Mouse (Mus musculus) neural tube, embryonic 15.5 days (tissue): ENCODE measurements around the gene Gpr65. TPM values are rescaled to one million over a fixed set of nuclear protein-coding genes. Genes with fewer than 3 reads are reported as not detected.
"Not testable (repeated sequence)": the region's sequence is repeated elsewhere in the genome, so short reads cannot be mapped to it uniquely, and the experiment has no call there.

Source experiments
- ATAC-seq: fragments of 200-750 bp; cut with Nextera tagmentation; 2 replicates; pipeline ENCODE4 v1.8.0; 2017; ENCODE audit warnings: mild to moderate bottlenecking, moderate TSS enrichment, moderate library complexity; ENCODE audit not compliant: low FRiP score
- H3K27ac ChIP-seq: fragments of 300-500 bp; sonication (generic); replicated peaks from 2 replicates; pipeline ENCODE4 v1.5.1; 2015; ENCODE audit warnings: mild to moderate bottlenecking, inconsistent platforms
- H3K27me3 ChIP-seq: fragments of 300-500 bp; sonication (generic); replicated peaks from 2 replicates; pipeline ENCODE4 v1.6.1; 2015; ENCODE audit warnings: inconsistent platforms
- H3K36me3 ChIP-seq: fragments of 300-500 bp; sonication (generic); 2 replicates; pipeline ENCODE4 v1.6.1; 2015; ENCODE audit warnings: inconsistent platforms
- H3K4me1 ChIP-seq: fragments of 300-500 bp; sonication (generic); 2 replicates; pipeline ENCODE4 v1.6.1; 2015; ENCODE audit warnings: inconsistent platforms
- H3K4me2 ChIP-seq: fragments of 300-500 bp; sonication (generic); 2 replicates; pipeline ENCODE4 v1.6.1; 2015; ENCODE audit warnings: inconsistent platforms, mild to moderate bottlenecking, moderate library complexity
- H3K4me3 ChIP-seq: fragments of 300-500 bp; sonication (generic); replicated peaks from 2 replicates; pipeline ENCODE4 v1.5.1; 2015; ENCODE audit warnings: mild to moderate bottlenecking, inconsistent platforms
- H3K9ac ChIP-seq: fragments of 300-500 bp; sonication (generic); replicated peaks from 2 replicates; pipeline ENCODE4 v1.6.1; 2015; ENCODE audit warnings: mild to moderate bottlenecking, inconsistent platforms
- H3K9me3 ChIP-seq: fragments of 300-500 bp; sonication (generic); replicated peaks from 2 replicates; pipeline ENCODE4 v1.6.1; 2016; ENCODE audit warnings: inconsistent platforms
- WGBS: fragments of 180-500 bp; shearing (Covaris S2); methylation state at CpG from one replicate; pipeline ENCODE4 v1.1.7; 2015; ENCODE audit warnings: mixed read lengths; 5-methylcytosine and 5-hydroxymethylcytosine counted together
- polyA plus RNA-seq: library from polyadenylated mRNA; unstranded; fragments of >200 nt; fragmentation: Nextera tagmentation; extraction: Ambion mirVana; gene quantifications from 2 replicates; pipeline ENCODE4 v1.2.1, GENCODE M21; 2015

Gpr65 gene
- polyA plus RNA-seq = 0.31 and 3.3 TPM in 2 replicates

DNA sequence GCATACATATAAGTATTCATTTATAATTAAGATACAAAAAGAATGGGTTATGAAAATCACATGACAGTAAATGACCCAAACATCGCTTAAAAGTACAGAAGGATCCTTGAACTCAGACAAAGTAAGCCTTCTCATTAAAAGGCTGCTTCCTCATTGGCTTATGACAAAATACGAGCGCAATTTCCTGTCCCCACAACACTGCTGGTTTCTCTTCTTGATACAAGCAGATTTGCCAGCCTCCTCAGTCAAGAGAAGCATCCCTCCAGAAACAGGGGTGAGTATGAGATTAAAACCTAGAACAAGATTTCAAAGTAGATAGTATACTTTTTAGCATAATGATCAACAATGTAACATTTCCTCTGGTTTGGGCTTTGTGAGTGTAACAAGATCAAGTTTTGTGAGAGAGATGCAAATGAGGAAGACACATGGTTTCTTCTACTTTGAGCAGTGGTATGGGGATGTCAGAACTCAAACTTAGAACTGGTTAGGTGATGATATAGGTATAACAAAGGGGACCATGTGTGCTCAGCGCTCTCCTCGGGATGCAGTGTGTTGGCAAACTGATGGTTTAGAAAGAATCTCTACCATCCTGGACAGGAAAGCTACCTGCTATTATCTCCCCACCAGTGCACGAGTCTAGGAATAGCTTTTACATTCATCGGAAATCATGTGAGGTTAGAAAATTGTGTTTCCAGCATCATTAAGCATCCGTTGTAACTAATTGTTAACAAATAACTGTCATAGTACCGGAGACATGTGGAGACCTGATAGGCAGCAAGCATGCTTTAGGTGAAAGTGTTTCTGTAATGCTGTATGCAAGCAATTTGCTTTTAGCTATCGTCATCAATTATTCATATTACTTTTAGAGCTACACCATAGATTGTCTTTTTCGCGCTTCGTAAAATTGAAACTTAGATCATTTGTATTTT, at the start of gene Gpr65:
TSS of gene Gpr65 (plus strand) at position 195 of the 929 bp plus-strand sequence.
- Histone ChIP-seq H3K27ac (no peak within 1 kb of the TSS), H3K36me3 (no peaks in the 10 kb centered on the region), H3K4me1 (no peaks in the 10 kb centered on the region), H3K4me2 (no peak within 1 kb of the TSS), H3K4me3 (no peak within 1 kb of the TSS), H3K9me3 (no peaks in the 10 kb centered on the region), H3K9ac (no peak within 1 kb of the TSS), H3K27me3 (no peaks in the 10 kb centered on the region)
- no peak for ATAC-seq
- WGBS = 83% methylated on average over 13 of the region's 13 CpGs

DNA sequence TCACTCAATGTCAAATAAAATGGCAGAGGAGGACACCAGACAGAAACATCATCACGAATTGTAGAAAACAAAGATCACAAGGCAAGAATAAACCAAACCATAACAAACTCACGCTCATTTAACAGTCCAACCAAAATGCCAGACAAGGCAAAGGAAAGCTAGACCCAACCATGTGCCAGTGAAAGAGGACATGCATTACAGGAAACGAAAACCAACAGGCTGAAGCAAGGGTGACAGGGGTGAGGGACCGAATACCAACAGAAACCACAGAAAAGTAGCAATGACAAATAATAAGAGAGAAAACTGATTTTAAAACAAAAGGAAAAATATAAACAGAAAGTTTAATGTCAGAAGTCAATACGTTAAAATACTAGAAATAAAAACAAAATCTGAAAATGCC, 45.1 kb upstream of the Gpr65 start:
- Histone ChIP-seq H3K27ac (no peak overlapping the region), H3K9me3 (no peaks in the 10 kb centered on the region), H3K9ac (no peak overlapping the region), H3K4me1 (no peaks in the 10 kb centered on the region), H3K27me3 (no peaks in the 10 kb centered on the region), H3K36me3 (peaks cover 4% of the 10 kb centered on the region), H3K4me2 (no peak overlapping the region), H3K4me3 (no peak overlapping the region)
- 93% methylated on average over 5 of the region's 5 CpGs for WGBS
- ATAC-seq = no peak

DNA sequence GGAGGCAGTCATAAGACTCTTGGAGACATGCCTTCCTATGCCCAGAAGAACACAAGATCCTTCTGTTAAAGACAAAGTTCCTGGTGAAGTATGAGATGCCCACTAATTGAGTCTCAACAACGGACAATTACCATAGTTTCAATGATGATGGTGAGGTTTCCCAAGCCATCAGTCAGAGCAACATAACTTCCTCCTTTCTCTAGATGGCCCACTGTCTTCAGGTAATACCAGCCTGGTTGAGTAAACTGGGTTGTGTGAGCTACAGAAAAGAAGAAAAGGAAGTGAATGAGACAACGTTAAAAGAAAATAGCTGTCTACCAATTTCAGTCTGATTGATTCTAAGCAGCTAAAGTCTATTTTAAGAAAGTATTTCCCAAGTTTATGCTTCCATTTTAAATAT, 41.4 kb upstream of the Gpr65 start:
- Histone ChIP-seq H3K27me3 (no peaks in the 10 kb centered on the region), H3K27ac (no peak overlapping the region), H3K4me2 (no peak overlapping the region), H3K9ac (no peak overlapping the region), H3K4me3 (no peak overlapping the region), H3K36me3 (peaks cover 6% of the 10 kb centered on the region), H3K9me3 (no peaks in the 10 kb centered on the region), H3K4me1 (no peaks in the 10 kb centered on the region)
- 93% methylated on average over 2 of the region's 2 CpGs for WGBS
- no peak for ATAC-seq

DNA sequence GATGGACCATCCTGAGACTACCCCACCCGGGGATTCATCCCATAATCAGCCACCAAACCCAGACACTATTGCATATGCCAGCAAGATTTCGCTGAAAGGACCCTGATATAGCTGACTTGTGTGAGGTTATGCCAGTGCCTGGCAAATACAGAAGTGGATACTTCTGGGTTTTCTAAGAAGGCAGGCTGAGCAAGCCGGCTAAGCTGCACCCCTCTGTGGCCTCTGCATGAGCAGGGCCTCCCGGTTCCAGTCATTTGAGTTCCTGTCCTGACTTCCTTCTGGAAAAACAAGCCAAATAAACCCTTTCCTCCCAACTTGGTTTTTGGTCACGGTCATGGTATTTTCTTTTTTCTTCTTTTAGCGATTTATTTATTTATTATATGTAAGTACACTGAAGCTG, 30.0 kb upstream of the Gpr65 start:
- WGBS = 89% methylated on average over 6 of the region's 6 CpGs

DNA sequence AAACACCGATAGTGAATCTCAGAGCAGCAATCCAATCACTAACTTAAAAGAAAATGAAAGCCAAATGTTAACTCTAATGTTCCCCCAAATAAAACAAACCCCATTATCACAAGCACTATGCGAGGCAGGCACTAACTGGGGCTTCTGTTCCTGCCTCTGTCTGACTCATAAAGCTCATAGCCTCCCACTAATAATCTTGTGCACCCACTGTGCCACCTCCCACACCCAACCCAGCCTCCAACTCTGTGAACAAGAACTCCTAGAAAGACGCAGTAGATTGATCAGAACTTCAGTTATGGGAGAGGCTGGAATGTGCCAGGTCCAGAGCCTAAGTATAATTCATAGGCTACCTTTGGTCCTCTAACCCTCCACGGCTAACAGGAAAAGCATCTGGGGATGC, 24.3 kb upstream of the Gpr65 start:
- Histone ChIP-seq H3K27me3 (no peaks in the 10 kb centered on the region), H3K27ac (no peak overlapping the region), H3K4me3 (no peak overlapping the region), H3K4me1 (no peaks in the 10 kb centered on the region), H3K9me3 (no peaks in the 10 kb centered on the region), H3K4me2 (no peak overlapping the region), H3K36me3 (peaks cover 3% of the 10 kb centered on the region; the same call in 1 of the 2 replicates), H3K9ac (no peak overlapping the region)
- no peak for ATAC-seq
- WGBS = 89% methylated on average over 4 of the region's 4 CpGs

More for the DNA sequence above, 30.0 kb upstream of the Gpr65 start:
- not testable (repeated sequence) for H3K36me3 ChIP-seq, H3K9me3 ChIP-seq, H3K27ac ChIP-seq, H3K27me3 ChIP-seq, H3K9ac ChIP-seq, H3K4me1 ChIP-seq, ATAC-seq, H3K4me2 ChIP-seq, H3K4me3 ChIP-seq

DNA sequence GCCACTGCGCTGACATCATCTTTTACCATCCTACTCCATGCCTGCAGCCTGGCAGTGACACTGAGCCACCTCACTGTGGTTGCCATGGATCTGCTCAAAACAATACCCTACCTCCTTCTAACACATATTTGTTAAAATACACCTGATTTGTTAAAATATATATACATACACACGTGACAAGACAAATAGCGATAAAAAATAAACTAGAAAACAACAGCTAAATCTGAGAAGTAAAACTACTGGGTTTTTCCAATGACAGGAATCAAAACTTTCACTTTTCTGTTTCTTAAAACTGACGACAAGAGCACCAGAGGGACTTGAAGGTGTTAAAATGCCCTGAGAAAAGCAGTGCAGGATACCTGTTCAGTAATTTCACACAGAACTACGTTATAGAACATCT, 23.6 kb upstream of the Gpr65 start:
- no peaks in the 10 kb centered on the region for H3K27me3 ChIP-seq
- no peak overlapping the region for H3K4me3 ChIP-seq
- WGBS = 96% methylated on average over 5 of the region's 5 CpGs
- H3K27ac ChIP-seq = no peak overlapping the region
- no peak for ATAC-seq
- no peak overlapping the region for H3K4me2 ChIP-seq
- H3K4me1 ChIP-seq = no peaks in the 10 kb centered on the region
- H3K9me3 ChIP-seq = no peaks in the 10 kb centered on the region
- H3K36me3 ChIP-seq = peaks cover 3% of the 10 kb centered on the region; the same call in 1 of the 2 replicates
- H3K9ac ChIP-seq = no peak overlapping the region

DNA sequence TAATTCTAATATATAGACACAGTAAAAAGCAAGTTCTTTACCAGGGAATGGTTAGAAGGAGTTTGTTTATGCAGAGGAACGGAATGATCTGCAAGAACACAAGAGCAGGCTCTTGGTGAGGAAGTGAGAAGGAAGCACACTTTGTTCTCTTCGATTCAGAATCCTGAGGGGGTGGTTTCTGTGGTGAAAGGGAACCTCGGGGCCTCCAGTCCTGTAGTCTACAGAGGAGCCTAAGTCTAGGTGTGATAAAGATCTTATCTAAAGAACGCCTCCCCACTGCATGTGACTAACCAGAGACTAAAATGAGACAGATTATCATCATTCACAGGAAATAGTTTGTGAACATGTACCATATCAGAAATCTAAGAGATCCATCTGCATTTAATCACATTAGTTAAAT, 21.6 kb upstream of the Gpr65 start:
- Histone ChIP-seq H3K4me1 (no peaks in the 10 kb centered on the region), H3K9me3 (no peaks in the 10 kb centered on the region), H3K27ac (no peak overlapping the region), H3K4me3 (no peak overlapping the region), H3K4me2 (no peak overlapping the region), H3K36me3 (peaks cover 6% of the 10 kb centered on the region; the same call in 1 of the 2 replicates), H3K27me3 (no peaks in the 10 kb centered on the region), H3K9ac (no peak overlapping the region)
- 87% methylated on average over 4 of the region's 4 CpGs for WGBS
- ATAC-seq = no peak

DNA sequence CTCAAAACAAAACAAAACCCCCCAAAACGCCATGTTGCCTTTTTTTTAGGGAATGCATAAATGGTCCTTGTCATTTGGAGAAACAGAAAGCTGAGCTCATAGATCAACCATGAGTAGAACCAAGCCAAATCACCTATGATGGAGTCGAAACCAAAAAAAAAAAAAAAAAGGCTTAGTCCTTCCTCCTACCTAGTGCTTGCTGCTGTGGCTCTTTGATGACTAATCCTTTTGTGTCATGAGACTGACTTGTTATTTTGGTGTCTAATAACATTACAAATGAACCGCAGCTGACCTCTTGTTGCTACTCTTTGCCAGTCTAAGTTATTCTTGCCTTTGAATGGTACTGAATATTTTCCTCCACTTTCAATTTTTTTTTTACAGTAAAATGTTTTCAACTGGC, 18.8 kb upstream of the Gpr65 start:
- Histone ChIP-seq H3K27me3 (no peaks in the 10 kb centered on the region), H3K4me3 (no peak overlapping the region), H3K9me3 (no peaks in the 10 kb centered on the region), H3K4me1 (no peaks in the 10 kb centered on the region), H3K27ac (no peak overlapping the region), H3K9ac (no peak overlapping the region), H3K36me3 (peaks cover 5% of the 10 kb centered on the region; the same call in 1 of the 2 replicates), H3K4me2 (no peak overlapping the region)
- no peak for ATAC-seq
- WGBS = 86% methylated on average over 3 of the region's 3 CpGs

DNA sequence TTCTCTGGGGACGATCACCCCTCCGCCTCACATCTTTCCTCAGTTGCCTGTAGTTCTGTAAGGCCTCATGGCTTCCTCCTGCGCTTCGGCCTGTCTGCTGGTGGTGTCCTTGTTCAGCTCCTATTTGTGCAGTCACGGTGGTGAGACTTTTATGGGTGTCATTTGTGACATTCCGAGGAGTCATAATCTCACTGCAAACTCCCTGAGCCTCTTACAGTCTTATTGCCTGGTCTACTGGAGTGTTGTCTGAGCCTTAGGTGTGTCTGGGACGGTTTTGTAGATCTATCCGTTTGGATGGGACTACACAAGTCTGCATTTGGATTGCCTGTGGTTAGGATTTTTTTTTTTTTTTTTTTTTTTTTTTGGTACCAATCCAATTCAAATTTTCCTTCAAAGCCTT, 18.1 kb upstream of the Gpr65 start:
- Histone ChIP-seq H3K9ac (no peak overlapping the region), H3K4me3 (no peak overlapping the region), H3K36me3 (peaks cover 5% of the 10 kb centered on the region; the same call in 1 of the 2 replicates), H3K4me1 (no peaks in the 10 kb centered on the region), H3K27me3 (no peaks in the 10 kb centered on the region), H3K9me3 (no peaks in the 10 kb centered on the region), H3K27ac (no peak overlapping the region), H3K4me2 (no peak overlapping the region)
- WGBS = 55% methylated on average over 8 of the region's 8 CpGs
- no peak for ATAC-seq

DNA sequence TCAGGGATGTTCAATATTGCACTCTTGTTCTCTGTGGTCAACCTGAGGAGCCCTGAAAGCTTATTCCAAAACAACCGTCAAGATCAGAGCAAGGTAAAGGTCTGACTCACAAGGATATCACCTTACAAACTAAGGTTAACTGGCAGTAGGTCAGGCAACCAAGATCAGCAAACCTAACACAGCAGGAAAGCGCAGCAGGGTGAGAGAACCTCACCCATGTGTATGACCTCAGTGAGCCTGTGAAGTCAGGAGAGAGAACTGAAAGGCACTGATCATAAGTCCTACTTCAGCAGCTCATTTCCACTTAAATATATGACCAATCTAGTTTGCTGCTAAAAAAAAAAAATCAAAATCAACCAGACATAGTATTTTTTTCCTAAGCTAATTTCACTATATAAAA, 16.0 kb upstream of the Gpr65 start:
- Histone ChIP-seq H3K4me1 (peaks cover 3% of the 10 kb centered on the region), H3K9me3 (no peaks in the 10 kb centered on the region), H3K36me3 (peaks cover 5% of the 10 kb centered on the region; the same call in 1 of the 2 replicates), H3K4me2 (no peak overlapping the region), H3K27me3 (no peaks in the 10 kb centered on the region), H3K9ac (no peak overlapping the region), H3K4me3 (no peak overlapping the region), H3K27ac (no peak overlapping the region)
- ATAC-seq = no peak
- WGBS = 91% methylated on average over 2 of the region's 2 CpGs

DNA sequence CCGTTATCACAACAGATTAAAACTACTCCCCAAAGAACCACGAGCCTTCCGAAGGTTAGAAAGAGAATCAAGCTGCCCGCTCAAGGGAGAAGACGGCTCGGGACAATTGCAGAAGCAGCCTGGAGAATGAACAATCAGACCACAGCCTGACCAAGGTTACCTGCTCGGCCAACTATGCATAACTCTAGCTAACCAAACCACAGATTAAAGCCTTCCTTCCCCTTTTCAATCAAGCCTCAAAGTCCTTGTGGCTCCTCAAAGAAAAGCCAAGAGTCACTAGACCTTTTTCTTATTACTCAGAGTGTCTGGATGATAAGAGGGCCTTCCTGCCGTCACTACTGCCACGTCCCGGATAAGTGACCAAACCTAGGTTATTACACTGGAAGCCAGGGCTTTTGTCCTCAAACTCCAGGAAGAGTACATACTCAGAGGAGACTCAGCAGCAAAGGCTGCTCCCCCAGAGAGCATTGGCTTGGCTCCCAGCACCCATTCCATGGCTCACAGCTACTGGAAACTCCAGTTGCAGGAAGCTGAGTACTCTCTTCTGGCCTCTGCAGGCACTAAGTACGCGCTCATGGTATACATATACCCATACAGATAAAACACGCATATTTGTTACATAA, 13.0 kb upstream of the Gpr65 start:
- ATAC-seq = no peak
- Histone ChIP-seq H3K9me3 (no peaks in the 10 kb centered on the region), H3K4me1 (peaks cover 10% of the 10 kb centered on the region), H3K36me3 (peaks cover 3% of the 10 kb centered on the region; the same call in 1 of the 2 replicates), H3K27ac (no peak overlapping the region), H3K4me3 (no peak overlapping the region), H3K27me3 (no peaks in the 10 kb centered on the region), H3K4me2 (no peak overlapping the region), H3K9ac (no peak overlapping the region)
- WGBS = 87% methylated on average over 13 of the region's 13 CpGs

DNA sequence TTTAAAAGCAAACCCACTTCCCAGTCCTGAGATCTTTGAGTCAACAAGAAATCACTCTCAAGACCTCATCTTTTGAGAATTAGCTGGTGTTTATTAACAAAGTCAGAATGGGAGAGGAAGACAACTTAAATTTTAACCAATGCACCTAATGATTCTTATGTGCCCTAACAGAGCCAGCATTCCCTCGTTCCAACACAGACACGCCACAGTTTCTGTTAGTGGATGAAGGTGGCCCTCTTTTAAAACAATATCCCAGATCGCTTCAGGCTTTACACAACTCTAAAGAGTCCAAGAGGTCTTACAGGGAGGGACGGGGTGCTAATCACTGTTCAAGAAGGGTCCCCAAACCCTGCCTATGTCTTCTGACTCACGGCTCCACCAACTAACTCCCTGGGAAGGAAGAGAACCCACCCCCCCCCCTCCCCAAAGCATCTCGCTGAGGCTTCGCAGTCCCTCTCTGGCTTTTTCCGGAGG, 10.0 kb upstream of the Gpr65 start:
- H3K27me3 ChIP-seq = no peaks in the 10 kb centered on the region
- 0% methylated on average over 8 of the region's 8 CpGs for WGBS
- no peaks in the 10 kb centered on the region for H3K9me3 ChIP-seq
- peak overlapping the region; percentile 98 for H3K27ac ChIP-seq
- no peaks in the 10 kb centered on the region for H3K36me3 ChIP-seq
- H3K4me3 ChIP-seq = peak overlapping the region; percentile 89
- ATAC-seq = no peak; the same call in 1 of the 2 replicates
- peak overlapping the region; percentile 72 for H3K4me2 ChIP-seq
- peaks cover 10% of the 10 kb centered on the region for H3K4me1 ChIP-seq
- peak overlapping the region; percentile 91 for H3K9ac ChIP-seq
